Mouse (Mus musculus) intestine, embryonic 14.5 days (tissue): Measurements from ENCODE around the gene Itpka. TPM values are rescaled to one million over a fixed set of nuclear protein-coding genes. Genes with fewer than 3 reads are reported as not detected.

Experiments
- ATAC-seq: fragments of 200-750 bp; cut with Nextera tagmentation; replicated peaks from 2 replicates; pipeline ENCODE4 v1.8.0; 2017; ENCODE audit warnings: low read depth, moderate number of reproducible peaks, moderate TSS enrichment, moderate library complexity; ENCODE audit not compliant: low FRiP score, low TSS enrichment
- DNase-seq: peaks from one replicate; pipeline ENCODE4 v3.0.0-alpha.2; 2018; ENCODE audit warnings: low spot score
- H3K27ac ChIP-seq: fragments of 300-500 bp; sonication (generic); 2 replicates; pipeline ENCODE4 v1.5.1; 2014; ENCODE audit warnings: low read depth, mild to moderate bottlenecking, control low read depth
- H3K27me3 ChIP-seq: fragments of 300-500 bp; sonication (generic); replicated peaks from 2 replicates; pipeline ENCODE4 v1.6.1; 2014; ENCODE audit warnings: low read length, control low read depth; ENCODE audit not compliant: control insufficient read depth, insufficient read depth
- H3K36me3 ChIP-seq: fragments of 300-500 bp; sonication (generic); 2 replicates; pipeline ENCODE4 v1.6.1; 2014; ENCODE audit warnings: low read length, control low read depth; ENCODE audit not compliant: control insufficient read depth, insufficient read depth
- H3K4me1 ChIP-seq: fragments of 300-500 bp; sonication (generic); replicated peaks from 2 replicates; pipeline ENCODE4 v1.6.1; 2014; ENCODE audit warnings: low read length, control low read depth, mixed read lengths; ENCODE audit not compliant: control insufficient read depth, insufficient read depth
- H3K4me2 ChIP-seq: fragments of 300-500 bp; sonication (generic); 2 replicates; pipeline ENCODE4 v1.6.1; 2014; ENCODE audit warnings: low read length
- H3K4me3 ChIP-seq: fragments of 300-500 bp; sonication (generic); 2 replicates; pipeline ENCODE4 v1.5.1; 2014; ENCODE audit warnings: low read depth, low read length, control low read depth, mixed read lengths
- H3K9ac ChIP-seq: fragments of 300-500 bp; sonication (generic); 2 replicates; pipeline ENCODE4 v1.6.1; 2014; ENCODE audit warnings: mild to moderate bottlenecking, low read length
- H3K9me3 ChIP-seq: fragments of 300-500 bp; sonication (generic); 2 replicates; pipeline ENCODE4 v1.6.1; 2016; ENCODE audit warnings: low read length, control low read depth; ENCODE audit not compliant: control insufficient read depth
- WGBS: fragments of 180-500 bp; shearing (Covaris S2); extraction: QIAGEN DNeasy Blood & Tissue Kit; methylation state at CpG from one replicate; pipeline ENCODE4 v1.1.7; 2014; 5-methylcytosine and 5-hydroxymethylcytosine counted together
- polyA plus RNA-seq: library from polyadenylated mRNA; unstranded; fragments of >200 nt; fragmentation: Nextera tagmentation; extraction: Ambion mirVana; gene quantifications from 2 replicates; pipeline ENCODE4 v1.2.1, GENCODE M21; 2014

Itpka gene
- polyA plus RNA-seq, 1 experiment from 2014 or later: 7.4 TPM

- Histone ChIP-seq H3K4me3 (peak overlapping the region; percentile 71), H3K9me3 (no peaks in the 10 kb centered on the region), H3K4me1 (peaks cover 20% of the 10 kb centered on the region), H3K9ac (peak overlapping the region; percentile 77), H3K27ac (no peak overlapping the region), H3K4me2 (peak overlapping the region; percentile 91), H3K36me3 (peaks cover 13% of the 10 kb centered on the region; the same call in 1 of the 2 replicates), H3K27me3 (no peaks in the 10 kb centered on the region; the same call in 1 of the 2 replicates)
- 1% methylated on average over 32 of the region's 89 CpGs for WGBS
- ATAC-seq (peak; percentile 83), DNase-seq (peak; percentile 74)
Observed at GRCm38 (mm10) chr2:119799181-119799960, 57.2 kb downstream of the Itpka start.

DNA sequence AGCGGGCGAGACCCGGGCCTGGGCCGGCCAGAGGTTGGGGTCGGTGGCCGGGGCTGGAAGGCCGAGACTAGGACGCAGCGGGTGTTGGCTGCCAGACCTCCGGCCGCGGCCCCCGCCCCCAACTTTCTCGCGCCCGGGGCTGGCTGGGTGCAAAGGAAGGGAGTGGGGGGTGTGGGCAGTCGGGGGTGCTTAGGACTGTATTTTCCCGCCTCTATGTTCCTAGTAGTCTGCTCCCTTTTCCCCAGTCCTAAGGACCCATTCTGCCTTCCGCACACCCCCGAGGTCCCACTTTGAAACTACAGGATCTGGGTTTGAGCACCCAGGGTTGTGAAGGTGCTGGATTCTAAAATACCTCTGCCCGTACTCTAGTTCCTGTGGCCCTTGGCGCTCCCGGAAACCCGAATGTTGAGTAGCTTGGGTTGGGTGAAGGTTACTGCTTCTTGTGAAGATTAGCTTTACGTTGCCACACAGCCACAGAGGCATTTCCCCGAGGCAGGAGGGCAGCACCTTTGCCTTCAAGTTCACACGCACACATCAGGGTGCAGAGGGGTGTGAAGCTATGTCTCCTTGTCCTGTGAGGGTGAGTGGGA lies 57.9 kb downstream of the Itpka start:
- no peaks in the 10 kb centered on the region for H3K9me3 ChIP-seq
- H3K27me3 ChIP-seq: no peaks in the 10 kb centered on the region; the same call in 1 of the 2 replicates
- H3K36me3 ChIP-seq: peaks cover 13% of the 10 kb centered on the region; the same call in 1 of the 2 replicates
- H3K4me2 ChIP-seq: peak overlapping the region; percentile 91
- peak overlapping the region; percentile 77 for H3K9ac ChIP-seq
- WGBS: 1% methylated on average over 22 of the region's 27 CpGs
- H3K27ac ChIP-seq: no peak overlapping the region
- peaks cover 20% of the 10 kb centered on the region for H3K4me1 ChIP-seq
- H3K4me3 ChIP-seq: peak overlapping the region; percentile 71
- ATAC-seq: peak; percentile 51
- DNase-seq: peak; percentile 76

Other genes with a start within 250 kb of the Itpka start
- gene Exd1, start 194.7 kb upstream of the Itpka start, polyA plus RNA-seq: 0.20 and 0.27 TPM in 2 replicates
- gene Chp1, start 194.6 kb upstream of the Itpka start, polyA plus RNA-seq: 54.5 and 57.1 TPM in 2 replicates
- 61.0 and 68.7 TPM in 2 replicates for gene Nusap1, start 124.0 kb upstream of the Itpka start, polyA plus RNA-seq
- 25.8 and 29.2 TPM in 2 replicates for gene Oip5, start 123.9 kb upstream of the Itpka start, polyA plus RNA-seq
- 42.8 and 44.8 TPM in 2 replicates for gene Ndufaf1, start 79.5 kb upstream of the Itpka start, polyA plus RNA-seq
- gene Rtf1, start 67.3 kb upstream of the Itpka start, polyA plus RNA-seq: 29.4 and 32.0 TPM in 2 replicates
- 1.9 and 2.8 TPM in 2 replicates for gene Ltk, start 18.1 kb downstream of the Itpka start, polyA plus RNA-seq
- 27.0 and 28.1 TPM in 2 replicates for gene Rpap1, start 45.2 kb downstream of the Itpka start, polyA plus RNA-seq
- gene Tyro3, start 55.4 kb downstream of the Itpka start, polyA plus RNA-seq: 18.9 and 21.9 TPM in 2 replicates
- gene Mga, start 154.9 kb downstream of the Itpka start, polyA plus RNA-seq: 36.4 and 40.1 TPM in 2 replicates
- gene Mapkbp1, start 230.4 kb downstream of the Itpka start, polyA plus RNA-seq: 3.6 and 3.9 TPM in 2 replicates